Comparison of ENCODE assay signal across 8 mouse cellular contexts in the genomic region with DNA sequence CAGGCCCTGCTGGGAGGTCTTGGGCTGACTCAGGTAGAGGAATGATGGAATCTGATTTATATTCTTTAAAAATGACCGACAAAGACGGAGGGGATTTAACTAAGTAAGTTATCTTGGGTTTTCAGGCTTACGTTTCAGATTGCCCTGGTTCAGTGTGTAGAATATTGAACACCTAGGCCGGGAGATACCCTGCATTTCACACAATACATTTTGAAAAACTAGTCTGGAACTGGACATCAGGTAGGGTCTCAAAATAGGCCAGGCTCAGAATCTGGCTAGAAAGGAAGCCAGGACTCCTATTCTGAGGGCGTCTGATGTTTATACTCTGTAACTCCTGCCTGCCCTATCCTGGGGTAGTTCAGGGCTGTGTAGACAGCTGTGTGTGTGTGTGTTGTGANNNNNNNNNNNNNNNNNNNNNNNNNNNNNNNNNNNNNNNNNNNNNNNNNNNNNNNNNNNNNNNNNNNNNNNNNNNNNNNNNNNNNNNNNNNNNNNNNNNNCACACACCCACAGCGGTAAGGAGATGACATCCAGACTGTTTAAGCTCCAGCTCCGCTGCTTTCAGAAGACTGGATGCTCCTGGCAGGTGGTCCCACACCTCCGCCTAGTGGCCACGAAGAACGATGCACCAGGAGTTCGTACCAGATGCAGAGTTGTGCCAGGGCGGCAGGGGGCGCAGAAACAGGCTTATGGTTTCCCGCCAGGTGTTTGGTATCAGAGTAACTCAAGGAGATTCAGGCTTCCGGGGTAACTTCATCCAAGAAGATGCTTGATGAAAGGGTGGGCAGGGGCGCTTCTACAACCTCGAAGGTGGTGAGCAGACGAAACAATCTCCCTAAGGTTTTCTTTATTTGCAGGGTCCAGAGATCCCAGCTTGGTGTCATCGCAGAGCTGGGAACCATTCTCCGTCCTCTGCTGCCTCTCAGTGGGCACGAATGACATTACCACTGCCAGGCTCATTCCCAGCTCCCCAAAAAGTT. TPM values are rescaled to one million over a fixed set of nuclear protein-coding genes. Genes with fewer than 3 reads are reported as not detected.
A peak's percentile ranks its signal among the peaks of the same experiment; 100 is the strongest.
DNase-seq lines count a peak whose midpoint lies in the region; ATAC-seq and TF ChIP-seq lines count a peak whose summit lies in the region.

No protein-coding gene starts in this region.

- no peaks in the 10 kb centered on the region for H3K4me1 ChIP-seq in ES-Bruce4 (ENCODE audit: control insufficient read depth, insufficient read depth, low read length)
- H3K4me1 ChIP-seq in forebrain, embryonic 14.5 days (ENCODE audit: control insufficient read depth, insufficient read depth, low read length): peaks cover 22% of the 10 kb centered on the region
- H3K4me1 ChIP-seq in liver, embryonic 16.5 days (ENCODE audit: control insufficient read depth, low read depth, low read length): peaks cover 14% of the 10 kb centered on the region; the same call in 1 of the 2 replicates
- H3K4me1 ChIP-seq in neural tube, embryonic 13.5 days (replicated peaks): peaks cover 42% of the 10 kb centered on the region

- intact Hi-C loops in heart, postnatal 10 days (cut with DNase I): loop anchor here (1.0 kb wide), 2 partner anchors 227 to 307 kb away; no protein-coding TSS in a partner anchor

- DNase-seq in cerebellum, adult 11 months: peak; percentile 59
- peak; percentile 94 for DNase-seq in forebrain, embryonic 14.5 days (ENCODE audit: low spot score)
- DNase-seq in heart, postnatal 10 days: peak; percentile 91 to 93
- DNase-seq in large intestine, adult 2 months (ENCODE audit: low read depth, low spot score): peak; percentile 53
- DNase-seq in telencephalon, adult 2 months (ENCODE audit: low read depth, low spot score): peak; percentile 74

- TF ChIP-seq EP300 in ES-Bruce4 (IDR thresholded peaks at IDR 0.05; ENCODE audit: insufficient read depth, low read depth, low read length): peak; percentile 23; the same call in 1 of the 2 replicates

- peak; percentile 86 for ATAC-seq in forebrain, embryonic 14.5 days
- ATAC-seq in liver, embryonic 16.5 days (ENCODE audit: low read depth): peak; percentile 33; the same call in 1 of the 2 replicates
- peak; percentile 64 for ATAC-seq in neural tube, embryonic 13.5 days (ENCODE audit: low read depth)

- TF ChIP-seq POLR2A in ES-Bruce4 (IDR thresholded peaks at IDR 0.05; ENCODE audit: insufficient read depth, low read length): no peak

- TF ChIP-seq CTCF in ES-Bruce4 (IDR thresholded peaks at IDR 0.05; ENCODE audit: low read depth, low read length): peak; percentile 97

- H3K9ac ChIP-seq in ES-Bruce4 (ENCODE audit: low read depth, poor library complexity, severe bottlenecking): no peak overlapping the region
- no peak overlapping the region for H3K9ac ChIP-seq in forebrain, embryonic 14.5 days (ENCODE audit: low read length)
- H3K9ac ChIP-seq in liver, embryonic 16.5 days (ENCODE audit: low read depth, low read length): no peak overlapping the region
- no peak overlapping the region for H3K9ac ChIP-seq in neural tube, embryonic 13.5 days

- H3K4me2 ChIP-seq in forebrain, embryonic 14.5 days (ENCODE audit: low read length): peak overlapping the region; percentile 39; the same call in 1 of the 2 replicates
- peak overlapping the region; percentile 51 for H3K4me2 ChIP-seq in liver, embryonic 16.5 days (ENCODE audit: low read depth, low read length)
- H3K4me2 ChIP-seq in neural tube, embryonic 13.5 days: peak overlapping the region; percentile 44

- peak overlapping the region; percentile 51 for H3K4me3 ChIP-seq in ES-Bruce4 (ENCODE audit: low read depth, low read length)
- H3K4me3 ChIP-seq in forebrain, embryonic 14.5 days (ENCODE audit: low read depth, low read length): no peak overlapping the region
- H3K4me3 ChIP-seq in liver, embryonic 16.5 days (ENCODE audit: low read depth, low read length): peak overlapping the region; percentile 29; the same call in 1 of the 2 replicates
- H3K4me3 ChIP-seq in neural tube, embryonic 13.5 days: peak overlapping the region; percentile 25; the same call in 1 of the 2 replicates

- H3K36me3 ChIP-seq in ES-Bruce4 (ENCODE audit: control insufficient read depth, insufficient read depth, low read length, poor library complexity, severe bottlenecking): no peaks in the 10 kb centered on the region
- H3K36me3 ChIP-seq in forebrain, embryonic 14.5 days (ENCODE audit: control insufficient read depth, insufficient read depth, low read length): no peaks in the 10 kb centered on the region
- H3K36me3 ChIP-seq in liver, embryonic 16.5 days (ENCODE audit: control insufficient read depth, insufficient read depth): no peaks in the 10 kb centered on the region
- H3K36me3 ChIP-seq in neural tube, embryonic 13.5 days: no peaks in the 10 kb centered on the region

- no peak overlapping the region for H3K27ac ChIP-seq in ES-Bruce4 (ENCODE audit: insufficient read depth, low read length)
- no peak overlapping the region for H3K27ac ChIP-seq in forebrain, embryonic 14.5 days (ENCODE audit: low read depth, low read length)
- H3K27ac ChIP-seq in liver, embryonic 16.5 days (ENCODE audit: low read length): no peak overlapping the region
- H3K27ac ChIP-seq in neural tube, embryonic 13.5 days (replicated peaks): no peak overlapping the region

- H3K27me3 ChIP-seq in ES-Bruce4 (ENCODE audit: control insufficient read depth, insufficient read depth, low read length, poor library complexity, severe bottlenecking): peaks cover 5% of the 10 kb centered on the region; the same call in 1 of the 2 replicates
- peaks cover 44% of the 10 kb centered on the region for H3K27me3 ChIP-seq in forebrain, embryonic 14.5 days (replicated peaks; ENCODE audit: control insufficient read depth, insufficient read depth, low read length)
- peaks cover 48% of the 10 kb centered on the region for H3K27me3 ChIP-seq in liver, embryonic 16.5 days (ENCODE audit: control insufficient read depth, insufficient read depth, low read depth, low read length)
- H3K27me3 ChIP-seq in neural tube, embryonic 13.5 days: peaks cover 47% of the 10 kb centered on the region

- no peaks in the 10 kb centered on the region for H3K9me3 ChIP-seq in ES-Bruce4 (replicated peaks; ENCODE audit: control insufficient read depth, insufficient read depth, low read length, poor library complexity, severe bottlenecking)
- no peaks in the 10 kb centered on the region for H3K9me3 ChIP-seq in forebrain, embryonic 14.5 days (replicated peaks; ENCODE audit: control insufficient read depth, low read length)
- no peaks in the 10 kb centered on the region for H3K9me3 ChIP-seq in liver, embryonic 16.5 days (replicated peaks; ENCODE audit: control insufficient read depth, low read length)
- no peaks in the 10 kb centered on the region for H3K9me3 ChIP-seq in neural tube, embryonic 13.5 days

- WGBS in forebrain, embryonic 14.5 days: 14% methylated on average over 21 of the region's 21 CpGs
- WGBS in large intestine, adult 2 months: 16% methylated on average over 20 of the region's 21 CpGs
- WGBS in liver, embryonic 16.5 days (ENCODE audit: insufficient replicate concordance): 10% methylated on average over 21 of the region's 21 CpGs
- 12% methylated on average over 21 of the region's 21 CpGs for WGBS in neural tube, embryonic 13.5 days

RNA-seq across cellular contexts. Expression of gene 1700067P10Rik, which starts 11.6 kb away (rescaled TPM):
- not detected in 2 replicates for polyA plus RNA-seq in ES-Bruce4 (2011; ENCODE audit: insufficient read depth, insufficient read length, low read depth, missing spikeins)
- polyA plus RNA-seq in forebrain, embryonic 14.5 days (2014; fragmentation: Nextera tagmentation; extraction: Ambion mirVana): not detected in 2 replicates
- not detected for total RNA-seq in heart, postnatal 10 days (2021)
- not detected in 2 replicates for polyA plus RNA-seq in large intestine, adult 2 months (2012; rRNA removed)
- polyA plus RNA-seq in liver, embryonic 16.5 days (2015; fragmentation: Nextera tagmentation; extraction: Ambion mirVana): not detected in 2 replicates
- polyA plus RNA-seq in neural tube, embryonic 13.5 days (2015; fragmentation: Nextera tagmentation; extraction: Ambion mirVana): 0.37 TPM in 1 of 2 replicates, not detected in the other

RNA-seq across cellular contexts. Expression of gene 9830107B12Rik, which starts 45.3 kb away (rescaled TPM):
- polyA plus RNA-seq in ES-Bruce4 (2011; ENCODE audit: insufficient read depth, insufficient read length, low read depth, missing spikeins): not detected in 2 replicates
- not detected in 2 replicates for polyA plus RNA-seq in forebrain, embryonic 14.5 days (2014; fragmentation: Nextera tagmentation; extraction: Ambion mirVana)
- total RNA-seq in heart, postnatal 10 days (2021): not detected
- polyA plus RNA-seq in large intestine, adult 2 months (2012; rRNA removed): 0.07 and 0.23 TPM in 2 replicates
- polyA plus RNA-seq in liver, embryonic 16.5 days (2015; fragmentation: Nextera tagmentation; extraction: Ambion mirVana): 0.99 and 1.5 TPM in 2 replicates
- not detected in 2 replicates for polyA plus RNA-seq in neural tube, embryonic 13.5 days (2015; fragmentation: Nextera tagmentation; extraction: Ambion mirVana)

Comparison
In these comparisons a context has a peak if more than half of its experiments do, and no peak if none do; other contexts are left out.
1. ATAC-seq: peak in every context shown above with its lines; median percentile 86 in forebrain, embryonic 14.5 days; 64 in neural tube, embryonic 13.5 days; 33 in liver, embryonic 16.5 days.